Mouse (Mus musculus): Measurements from ENCODE around the gene Hk3. TPM values are rescaled to one million over a fixed set of nuclear protein-coding genes. Genes with fewer than 3 reads are reported as not detected.

Hk3 gene
- polyA plus RNA-seq, 1 experiment from 2014 or later, result 2.2 TPM

DNA sequence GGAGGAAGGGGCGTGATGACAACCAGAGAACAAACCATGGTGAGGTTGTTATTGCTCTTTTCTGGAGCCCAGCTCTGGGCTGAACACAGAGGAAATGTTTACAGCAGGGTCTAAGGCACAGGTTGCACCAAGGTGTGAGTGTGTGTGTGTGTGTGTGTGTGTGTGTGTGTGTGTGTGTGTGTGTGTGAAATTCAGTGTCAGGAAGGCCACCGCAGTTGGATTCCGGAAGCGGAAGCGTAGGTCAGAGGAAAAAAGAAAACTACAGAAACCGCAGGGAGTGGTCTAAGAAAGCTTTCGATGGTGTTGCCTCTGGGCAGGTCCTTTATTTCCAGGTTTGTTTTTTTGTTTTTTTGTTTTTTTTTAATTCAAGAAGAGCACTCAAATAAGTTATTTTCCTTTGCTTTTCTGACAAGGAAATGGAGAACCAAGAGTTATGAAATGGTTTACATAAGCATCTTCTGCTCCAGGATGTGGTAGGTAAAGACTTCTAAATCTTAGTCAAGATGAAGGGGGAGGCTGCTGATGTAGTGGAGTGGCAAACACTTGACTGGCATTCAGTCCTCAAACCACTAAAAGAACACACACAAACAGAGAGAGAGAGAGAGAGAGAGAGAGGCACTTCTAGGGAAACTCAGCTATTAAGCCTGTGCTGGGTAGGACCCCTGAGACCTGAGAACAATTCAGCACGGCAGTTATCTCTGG, 3.1 kb downstream of the Hk3 start:
- Histone ChIP-seq H3K9me3 (no peaks in the 10 kb centered on the region), H3K4me3 (replicated peaks) (no peak overlapping the region), H3K27me3 (replicated peaks) (no peaks in the 10 kb centered on the region), H3K36me3 (no peaks in the 10 kb centered on the region), H3K27ac (no peak overlapping the region), H3K4me1 (no peaks in the 10 kb centered on the region), H3K4me2 (no peak overlapping the region), H3K9ac (no peak overlapping the region)
- 80% methylated on average over 8 of the region's 8 CpGs for WGBS
- no peak for ATAC-seq (ENCODE audit: insufficient read depth, low FRiP score, low read depth)

DNA sequence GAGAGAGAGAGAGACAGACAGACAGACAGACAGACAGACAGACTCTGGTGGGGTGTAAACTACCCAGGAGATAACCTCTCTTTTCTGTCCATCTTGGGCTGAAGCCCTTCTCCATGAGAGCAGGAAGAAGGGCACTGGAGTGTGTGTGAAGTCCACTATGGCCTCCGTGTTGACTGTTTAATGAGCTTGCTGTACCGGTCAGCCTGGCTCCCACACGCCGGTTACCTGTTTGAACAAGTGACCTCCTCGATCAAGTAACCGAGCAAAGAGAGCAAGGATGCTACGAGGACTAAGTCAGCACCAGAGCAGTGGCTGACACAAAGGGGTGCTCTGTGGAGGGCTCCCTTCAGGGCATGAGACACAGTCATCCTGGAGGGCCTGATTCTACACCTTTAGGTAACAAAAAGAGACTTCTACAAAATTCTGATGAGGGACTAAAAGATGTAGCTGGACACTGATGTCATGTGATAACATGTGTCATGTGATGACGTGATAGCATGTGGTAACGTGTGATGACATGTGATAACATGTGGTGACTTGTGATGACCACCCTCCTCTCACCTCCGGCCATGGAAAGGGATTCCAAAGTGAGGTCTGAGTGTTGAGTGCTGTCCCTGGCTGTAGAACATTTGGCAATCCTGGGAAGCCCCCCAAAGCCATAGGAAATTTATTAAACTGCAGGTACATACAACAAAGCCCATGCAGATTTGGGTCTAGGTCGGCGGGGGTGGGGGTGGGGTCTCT, 3.9 kb downstream of the Hk3 start:
- H3K27ac ChIP-seq, result no peak overlapping the region
- H3K4me2 ChIP-seq, result no peak overlapping the region
- H3K4me1 ChIP-seq, result 0 out of 2 replicates have a peak, but pooled peaks cover 2% of the 10 kb centered on the region
- H3K27me3 ChIP-seq (replicated peaks), result no peaks in the 10 kb centered on the region
- no peak for ATAC-seq (ENCODE audit: insufficient read depth, low FRiP score, low read depth)
- H3K9ac ChIP-seq, result no peak overlapping the region
- no peaks in the 10 kb centered on the region for H3K9me3 ChIP-seq
- WGBS, result 78% methylated on average over 12 of the region's 12 CpGs
- H3K4me3 ChIP-seq (replicated peaks), result no peak overlapping the region
- H3K36me3 ChIP-seq, result no peaks in the 10 kb centered on the region

DNA sequence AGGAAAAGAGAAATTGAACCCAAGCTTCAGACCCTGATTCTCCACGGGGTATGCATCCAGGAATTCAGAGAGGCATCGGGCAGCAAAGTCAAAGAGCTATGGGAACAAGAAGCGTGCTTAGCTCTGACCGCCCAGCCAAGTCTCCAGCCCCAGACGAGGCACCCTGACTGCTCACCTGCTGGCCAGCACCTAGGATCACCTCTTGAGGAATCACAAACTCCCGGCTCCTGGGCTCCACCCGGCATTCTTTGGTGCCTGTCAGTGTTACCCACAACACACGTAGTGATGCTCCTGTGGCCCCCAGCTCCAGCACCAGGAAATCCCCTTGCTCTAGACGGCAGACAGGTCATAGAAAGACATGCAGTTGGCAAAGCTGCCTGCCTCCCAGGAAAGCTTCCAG, 6.7 kb downstream of the Hk3 start:
- 64% methylated on average over 9 of the region's 9 CpGs for WGBS
- H3K27me3 ChIP-seq (replicated peaks), result no peaks in the 10 kb centered on the region
- H3K9ac ChIP-seq, result no peak overlapping the region
- H3K4me1 ChIP-seq, result 0 out of 2 replicates have a peak, but pooled peaks cover 5% of the 10 kb centered on the region
- no peak overlapping the region for H3K27ac ChIP-seq
- H3K36me3 ChIP-seq, result no peaks in the 10 kb centered on the region
- H3K9me3 ChIP-seq, result no peaks in the 10 kb centered on the region
- H3K4me3 ChIP-seq (replicated peaks), result no peak overlapping the region
- no peak for ATAC-seq (ENCODE audit: insufficient read depth, low FRiP score, low read depth)
- no peak overlapping the region for H3K4me2 ChIP-seq

DNA sequence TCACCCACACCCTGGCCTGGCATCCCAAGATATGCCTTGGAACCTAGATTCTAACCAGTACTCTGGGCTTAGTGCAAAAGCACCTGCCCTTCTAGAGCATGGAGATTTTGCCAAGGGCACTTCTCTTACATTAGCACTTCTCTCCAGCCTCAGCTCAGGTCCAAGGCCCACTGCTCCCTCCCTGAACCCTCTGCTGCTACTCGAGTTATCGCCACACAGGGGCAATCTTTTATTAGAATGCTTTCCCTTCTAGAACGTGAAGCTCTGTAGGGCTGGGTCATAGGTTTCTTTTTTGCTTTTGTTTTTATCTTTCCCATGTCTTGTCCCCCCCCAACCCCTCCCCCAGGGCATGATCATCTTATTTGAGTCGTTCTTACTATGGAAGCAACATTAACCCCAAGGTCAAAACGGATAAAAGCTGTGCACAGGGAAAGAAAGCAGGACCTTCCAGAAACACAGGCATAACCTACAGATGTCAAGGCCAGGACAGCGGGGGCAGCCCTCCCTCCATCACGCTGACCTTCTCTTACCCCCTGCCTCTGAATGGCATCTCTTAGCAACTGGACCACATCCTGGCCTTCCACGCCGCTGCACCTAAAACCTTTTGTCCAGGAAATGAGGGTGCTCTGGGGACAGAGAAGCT, 7.4 kb downstream of the Hk3 start:
- no peak overlapping the region for H3K4me2 ChIP-seq
- H3K9me3 ChIP-seq, result no peaks in the 10 kb centered on the region
- 28% methylated on average over 9 of the region's 9 CpGs for WGBS
- no peaks in the 10 kb centered on the region for H3K27me3 ChIP-seq (replicated peaks)
- H3K27ac ChIP-seq, result no peak overlapping the region
- no peak overlapping the region for H3K4me3 ChIP-seq (replicated peaks)
- no peaks in the 10 kb centered on the region for H3K36me3 ChIP-seq
- H3K9ac ChIP-seq, result no peak overlapping the region
- no peak for ATAC-seq (ENCODE audit: insufficient read depth, low FRiP score, low read depth)
- H3K4me1 ChIP-seq, result 0 out of 2 replicates have a peak, but pooled peaks cover 5% of the 10 kb centered on the region

DNA sequence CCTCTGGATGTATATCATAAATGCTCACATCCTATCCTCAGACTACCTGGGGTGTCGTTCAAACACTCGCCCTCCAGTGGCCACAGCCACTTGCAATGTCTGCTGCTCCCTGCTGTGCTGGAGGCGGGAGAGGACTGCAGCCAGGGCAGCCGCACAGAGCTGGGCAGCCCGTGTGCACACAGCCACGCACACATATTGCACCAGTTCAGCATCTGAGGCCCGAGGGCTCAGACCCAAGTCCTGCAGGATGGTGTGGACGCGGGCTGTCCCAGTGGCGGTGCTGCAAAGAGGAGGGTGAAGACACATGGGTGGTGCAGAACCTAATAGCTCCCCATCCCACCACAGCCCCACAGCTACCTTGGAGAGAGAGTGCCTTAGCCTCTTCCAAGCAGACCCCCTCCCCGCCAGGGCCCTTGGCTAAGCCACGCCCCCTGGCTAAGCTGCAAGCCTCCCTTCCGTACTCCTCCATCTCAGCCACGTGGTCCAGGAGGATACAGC, 9.2 kb downstream of the Hk3 start:
- Histone ChIP-seq H3K9ac (no peak overlapping the region), H3K36me3 (no peaks in the 10 kb centered on the region), H3K4me1 (0 out of 2 replicates have a peak, but pooled peaks cover 5% of the 10 kb centered on the region), H3K4me2 (no peak overlapping the region), H3K4me3 (replicated peaks) (no peak overlapping the region), H3K27me3 (replicated peaks) (no peaks in the 10 kb centered on the region), H3K9me3 (no peaks in the 10 kb centered on the region), H3K27ac (no peak overlapping the region)
- 7% methylated on average over 14 of the region's 14 CpGs for WGBS
- no peak; the same call in 1 of the 2 replicates for ATAC-seq (ENCODE audit: insufficient read depth, low FRiP score, low read depth)

DNA sequence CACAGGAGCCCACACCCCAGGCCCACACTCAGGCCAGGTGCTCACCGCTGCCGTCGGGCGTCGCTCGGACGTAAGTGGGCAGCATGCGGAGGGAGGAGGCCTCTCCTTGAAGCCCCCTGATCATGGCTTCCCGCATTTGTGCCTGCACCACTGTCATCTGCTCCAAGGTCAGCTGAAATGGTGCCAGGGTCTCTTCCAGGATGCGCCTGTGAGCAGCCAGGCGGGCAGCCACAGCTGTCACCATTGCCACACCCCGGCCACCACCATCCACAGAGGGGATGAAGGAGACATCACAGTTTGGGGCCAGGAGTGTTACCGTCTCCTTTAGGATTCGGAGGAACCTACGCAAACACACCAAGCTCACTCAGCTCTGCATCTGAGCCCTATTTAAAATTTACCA, 10.1 kb downstream of the Hk3 start:
- H3K4me3 ChIP-seq (replicated peaks), result no peak overlapping the region
- no peak for ATAC-seq (ENCODE audit: insufficient read depth, low FRiP score, low read depth)
- H3K27me3 ChIP-seq (replicated peaks), result no peaks in the 10 kb centered on the region
- no peak overlapping the region for H3K27ac ChIP-seq
- WGBS, result 87% methylated on average over 15 of the region's 15 CpGs
- peaks cover 8% of the 10 kb centered on the region; the same call in 1 of the 2 replicates for H3K4me1 ChIP-seq
- H3K4me2 ChIP-seq, result no peak overlapping the region
- H3K36me3 ChIP-seq, result no peaks in the 10 kb centered on the region
- no peaks in the 10 kb centered on the region for H3K9me3 ChIP-seq
- no peak overlapping the region for H3K9ac ChIP-seq

DNA sequence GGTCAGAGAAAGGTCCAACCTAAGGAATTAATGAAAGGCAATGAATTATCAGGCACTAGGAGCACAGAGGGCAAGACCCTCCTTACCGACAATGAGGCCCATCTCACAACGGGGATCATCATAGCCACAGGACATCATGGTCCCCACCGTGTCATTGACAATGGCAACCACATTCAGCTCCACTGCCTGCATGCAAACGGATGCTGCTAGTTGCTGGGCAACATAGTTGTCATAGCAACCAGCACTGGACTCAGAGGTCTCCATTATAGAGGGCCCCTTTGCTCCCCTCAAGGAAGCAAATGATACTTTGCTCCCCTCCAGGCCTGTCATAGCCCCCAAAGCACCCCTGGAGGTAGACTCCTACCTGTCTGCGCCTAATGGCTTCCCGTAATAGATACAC, 12.6 kb downstream of the Hk3 start:
- no peak for ATAC-seq (ENCODE audit: insufficient read depth, low FRiP score, low read depth)
- Histone ChIP-seq H3K27me3 (replicated peaks) (no peaks in the 10 kb centered on the region), H3K36me3 (no peaks in the 10 kb centered on the region), H3K27ac (no peak overlapping the region), H3K4me1 (peaks cover 14% of the 10 kb centered on the region; the same call in 1 of the 2 replicates), H3K9me3 (no peaks in the 10 kb centered on the region), H3K9ac (no peak overlapping the region), H3K4me2 (no peak overlapping the region), H3K4me3 (replicated peaks) (no peak overlapping the region)
- WGBS, result 78% methylated on average over 6 of the region's 6 CpGs

DNA sequence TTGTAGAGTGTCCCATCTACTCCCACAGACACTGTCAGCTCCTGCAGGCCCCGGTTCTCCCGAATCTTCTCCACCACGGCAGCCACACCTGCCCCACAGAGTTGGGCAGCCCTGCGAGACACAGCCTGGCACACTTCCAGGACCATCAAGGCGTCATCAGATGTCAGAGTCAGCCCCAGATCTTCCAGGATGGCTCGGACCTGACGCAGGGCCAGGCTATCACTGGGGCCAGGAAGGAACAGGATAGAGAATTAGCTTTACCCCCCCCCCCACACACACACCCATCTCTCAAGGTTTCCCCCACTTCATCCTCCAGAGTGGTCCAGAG, 14.8 kb downstream of the Hk3 start:
- Histone ChIP-seq H3K9ac (no peak overlapping the region), H3K36me3 (no peaks in the 10 kb centered on the region), H3K4me1 (peaks cover 10% of the 10 kb centered on the region; the same call in 1 of the 2 replicates), H3K9me3 (no peaks in the 10 kb centered on the region), H3K4me2 (no peak overlapping the region), H3K4me3 (replicated peaks) (no peak overlapping the region), H3K27me3 (replicated peaks) (no peaks in the 10 kb centered on the region), H3K27ac (no peak overlapping the region)
- 74% methylated on average over 7 of the region's 7 CpGs for WGBS
- ATAC-seq (ENCODE audit: insufficient read depth, low FRiP score, low read depth), result no peak

DNA sequence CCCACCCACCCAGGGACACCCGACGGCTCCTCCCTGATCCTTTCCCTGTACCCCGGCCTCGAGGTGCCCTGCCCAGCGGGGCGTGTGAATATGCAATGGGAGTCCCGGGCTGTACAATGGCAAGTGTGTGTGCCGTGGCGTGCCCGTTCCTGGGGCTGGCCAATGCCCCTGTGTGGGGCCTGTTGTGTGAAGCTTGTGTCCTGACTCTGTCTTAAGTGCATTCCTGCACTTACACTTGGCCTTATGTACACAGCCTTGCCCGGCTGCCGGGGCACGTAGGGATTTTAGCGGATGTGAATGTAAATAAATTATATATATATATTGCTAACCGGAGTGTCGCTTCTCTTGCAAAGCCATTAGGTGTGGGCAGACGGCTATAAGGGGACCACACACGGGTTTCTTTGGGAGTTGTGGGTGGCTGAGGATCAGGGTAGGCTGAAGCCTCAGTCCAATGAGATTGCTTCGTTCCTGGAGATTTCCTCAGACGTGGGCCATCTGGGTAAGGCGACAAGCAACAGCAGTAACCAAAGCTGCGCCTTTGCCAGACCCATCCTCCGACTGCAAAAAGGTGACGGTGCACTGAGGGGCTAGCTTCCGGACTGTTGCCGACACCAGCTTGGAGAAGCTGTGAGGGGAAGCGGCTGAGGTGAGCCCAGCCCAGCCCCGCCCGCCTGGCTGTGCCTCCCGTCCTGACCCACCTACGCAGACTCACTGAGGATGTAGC, 15.3 kb downstream of the Hk3 start:
- Histone ChIP-seq H3K36me3 (no peaks in the 10 kb centered on the region), H3K27ac (no peak overlapping the region), H3K9me3 (no peaks in the 10 kb centered on the region), H3K9ac (no peak overlapping the region), H3K27me3 (replicated peaks) (no peaks in the 10 kb centered on the region), H3K4me3 (replicated peaks) (no peak overlapping the region), H3K4me2 (no peak overlapping the region), H3K4me1 (peaks cover 10% of the 10 kb centered on the region; the same call in 1 of the 2 replicates)
- 49% methylated on average over 31 of the region's 31 CpGs for WGBS
- no peak; the same call in 1 of the 2 replicates for ATAC-seq (ENCODE audit: insufficient read depth, low FRiP score, low read depth)

DNA sequence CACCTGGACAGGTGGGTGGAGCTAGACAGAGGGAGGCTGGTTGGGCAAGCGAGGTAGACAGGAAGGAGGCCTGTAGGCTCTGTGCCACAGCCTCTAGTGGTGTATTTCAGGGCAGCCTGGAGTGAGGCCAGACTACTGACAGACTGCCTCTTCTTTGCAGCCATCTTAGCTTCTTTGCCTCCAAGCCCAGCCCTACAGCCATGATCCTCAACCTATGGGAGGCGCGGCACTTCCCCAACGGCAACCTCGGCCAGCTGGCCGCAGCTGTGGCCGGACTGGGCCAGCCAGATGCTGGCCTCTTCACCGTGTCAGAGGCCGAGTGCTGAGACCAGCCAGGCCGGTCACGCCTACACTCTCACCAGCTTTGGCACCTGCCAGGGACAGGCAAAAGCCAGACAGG, 16.5 kb downstream of the Hk3 start:
- no peak for ATAC-seq (ENCODE audit: insufficient read depth, low FRiP score, low read depth)
- 51% methylated on average over 11 of the region's 11 CpGs for WGBS

DNA sequence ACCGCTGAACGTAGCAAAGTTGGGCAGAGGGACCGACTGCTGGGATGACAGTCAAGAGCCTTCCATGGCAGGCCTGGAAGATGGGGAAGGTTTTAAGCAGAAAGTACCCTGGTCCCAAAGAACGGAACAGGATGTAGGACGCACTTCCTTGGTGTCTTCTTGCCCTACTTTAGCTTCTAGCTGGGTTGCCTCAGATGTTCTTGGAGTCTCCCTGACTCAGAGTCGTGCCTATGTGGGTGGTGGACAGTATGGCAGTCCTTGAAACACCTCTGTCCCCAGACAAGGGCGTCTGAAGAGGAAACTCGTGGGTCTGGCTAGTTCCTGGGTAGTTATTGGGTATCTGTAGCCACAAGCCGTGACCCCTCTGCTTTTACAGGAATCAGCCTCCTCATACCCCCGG, 19.1 kb downstream of the Hk3 start:
- Histone ChIP-seq H3K36me3 (no peaks in the 10 kb centered on the region), H3K4me3 (replicated peaks) (no peak overlapping the region), H3K4me2 (no peak overlapping the region), H3K9ac (no peak overlapping the region), H3K4me1 (peaks cover 10% of the 10 kb centered on the region; the same call in 1 of the 2 replicates), H3K27ac (no peak overlapping the region), H3K27me3 (replicated peaks) (no peaks in the 10 kb centered on the region), H3K9me3 (no peaks in the 10 kb centered on the region)
- WGBS, result 77% methylated on average over 10 of the region's 10 CpGs
- no peak for ATAC-seq (ENCODE audit: insufficient read depth, low FRiP score, low read depth)

More for the DNA sequence above, 16.5 kb downstream of the Hk3 start:
- Histone ChIP-seq H3K4me1 (peaks cover 10% of the 10 kb centered on the region; the same call in 1 of the 2 replicates), H3K4me3 (replicated peaks) (no peak overlapping the region), H3K9me3 (no peaks in the 10 kb centered on the region), H3K27ac (no peak overlapping the region), H3K9ac (no peak overlapping the region), H3K27me3 (replicated peaks) (no peaks in the 10 kb centered on the region), H3K36me3 (no peaks in the 10 kb centered on the region), H3K4me2 (no peak overlapping the region)

Measured in stomach, embryonic 15.5 days (tissue).